Mouse (Mus musculus) intestine, postnatal 0 days (tissue): ENCODE data around the gene Mcrip2. TPM values are rescaled to one million over a fixed set of nuclear protein-coding genes. Genes with fewer than 3 reads are reported as not detected.

Experiments
- ATAC-seq: fragments of 200-750 bp; cut with Nextera tagmentation; 2 replicates; pipeline ENCODE4 v1.8.0; 2017; ENCODE audit warnings: mild to moderate bottlenecking, moderate TSS enrichment, moderate library complexity
- H3K27ac ChIP-seq: fragments of 300-500 bp; sonication (generic); 2 replicates; pipeline ENCODE4 v1.5.1; 2014; ENCODE audit warnings: mild to moderate bottlenecking, low read depth, low read length, moderate library complexity
- H3K27me3 ChIP-seq: fragments of 300-500 bp; sonication (generic); replicated peaks from 2 replicates; pipeline ENCODE4 v1.6.1; 2014; ENCODE audit warnings: low read length, mixed read lengths; ENCODE audit not compliant: control insufficient read depth, insufficient read depth
- H3K36me3 ChIP-seq: fragments of 300-500 bp; sonication (generic); 2 replicates; pipeline ENCODE4 v1.6.1; 2014; ENCODE audit warnings: mild to moderate bottlenecking, moderate library complexity; ENCODE audit not compliant: control insufficient read depth, insufficient read depth
- H3K4me1 ChIP-seq: fragments of 300-500 bp; sonication (generic); replicated peaks from 2 replicates; pipeline ENCODE4 v1.6.1; 2014; ENCODE audit warnings: antibody characterized with exemption, low read length, mixed read lengths; ENCODE audit not compliant: control insufficient read depth, insufficient read depth
- H3K4me2 ChIP-seq: fragments of 300-500 bp; sonication (generic); replicated peaks from 2 replicates; pipeline ENCODE4 v1.6.1; 2014; ENCODE audit warnings: low read depth, mild to moderate bottlenecking, moderate library complexity
- H3K4me3 ChIP-seq: fragments of 300-500 bp; sonication (generic); 2 replicates; pipeline ENCODE4 v1.5.1; 2014; ENCODE audit warnings: low read depth, low read length
- H3K9ac ChIP-seq: fragments of 300-500 bp; sonication (generic); 2 replicates; pipeline ENCODE4 v1.6.1; 2014; ENCODE audit warnings: mild to moderate bottlenecking, low read depth, low read length
- H3K9me3 ChIP-seq: fragments of 300-500 bp; sonication (generic); 2 replicates; pipeline ENCODE4 v1.6.1; 2016; ENCODE audit warnings: mixed run types; ENCODE audit not compliant: control insufficient read depth
- CTCF ChIP-seq: sonication (generic); IDR thresholded peaks from 2 replicates; pipeline ENCODE4 v1.5.1; 2016; ENCODE audit warnings: low read depth, mild to moderate bottlenecking, control low read depth, antibody characterized with exemption, moderate library complexity
- WGBS: fragments of 180-500 bp; shearing (Covaris S2); extraction: QIAGEN DNeasy Blood & Tissue Kit; methylation state at CpG from one replicate; pipeline ENCODE4 v1.1.7; 2014; 5-methylcytosine and 5-hydroxymethylcytosine counted together
- polyA plus RNA-seq: library from polyadenylated mRNA; unstranded; fragments of >200 nt; fragmentation: Nextera tagmentation; extraction: Ambion mirVana; gene quantifications from 2 replicates; pipeline ENCODE4 v1.2.1, GENCODE M21; 2015

Mcrip2 gene
- polyA plus RNA-seq, 1 experiment from 2014 or later = 51.0 TPM

DNA sequence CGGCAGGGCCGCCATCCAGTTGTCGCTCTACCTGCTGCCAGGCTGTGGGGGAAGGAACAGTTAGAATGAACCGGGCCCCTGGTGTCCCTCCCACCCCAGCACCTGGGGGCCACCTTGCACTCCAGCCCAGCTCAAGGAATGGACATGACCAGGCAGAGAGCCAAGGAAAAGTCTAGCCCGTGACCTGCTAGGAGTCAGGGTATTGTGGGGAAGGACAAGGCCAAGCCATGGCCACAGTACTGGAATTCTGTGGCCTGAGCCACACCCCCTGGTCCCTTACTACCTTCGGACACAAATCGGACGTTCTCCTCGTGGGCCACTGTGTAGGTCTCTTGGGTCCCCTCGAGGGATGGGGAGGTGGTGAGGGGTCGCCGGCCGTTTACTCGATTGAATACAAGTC is 4.3 kb downstream of the Mcrip2 start:
- no peak for ATAC-seq
- no peak for TF ChIP-seq CTCF
- no peaks in the 10 kb centered on the region for H3K36me3 ChIP-seq

DNA sequence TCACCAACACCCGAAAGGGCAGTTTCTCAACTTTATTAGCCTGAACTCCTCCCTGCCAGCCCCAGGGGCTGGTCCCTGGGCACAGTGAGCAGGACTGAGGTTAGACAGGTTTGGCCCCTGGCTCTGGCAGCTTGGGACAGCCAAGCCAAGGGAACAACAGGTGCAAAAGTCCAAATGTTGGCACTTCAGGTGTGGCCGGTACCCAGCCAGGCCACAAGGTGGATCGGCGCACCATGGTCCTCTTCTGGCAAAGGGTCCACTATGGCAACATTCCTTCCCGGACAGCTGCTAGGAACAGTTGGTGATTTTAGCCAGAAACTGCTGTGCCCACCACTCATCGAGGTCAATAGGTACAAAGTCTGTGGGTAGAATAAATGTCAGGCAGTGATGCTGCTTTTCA is 4.9 kb downstream of the Mcrip2 start:
- WGBS = 68% methylated on average over 6 of the region's 6 CpGs

More for the DNA sequence above, 4.3 kb downstream of the Mcrip2 start:
- no peaks in the 10 kb centered on the region for H3K9me3 ChIP-seq
- no peak overlapping the region for H3K4me3 ChIP-seq
- WGBS = 92% methylated on average over 14 of the region's 14 CpGs
- 0 out of 2 replicates have a peak, but pooled peaks cover 8% of the 10 kb centered on the region for H3K4me1 ChIP-seq
- H3K4me2 ChIP-seq = no peak overlapping the region
- no peaks in the 10 kb centered on the region for H3K27me3 ChIP-seq
- H3K27ac ChIP-seq = no peak overlapping the region
- H3K9ac ChIP-seq = no peak overlapping the region

DNA sequence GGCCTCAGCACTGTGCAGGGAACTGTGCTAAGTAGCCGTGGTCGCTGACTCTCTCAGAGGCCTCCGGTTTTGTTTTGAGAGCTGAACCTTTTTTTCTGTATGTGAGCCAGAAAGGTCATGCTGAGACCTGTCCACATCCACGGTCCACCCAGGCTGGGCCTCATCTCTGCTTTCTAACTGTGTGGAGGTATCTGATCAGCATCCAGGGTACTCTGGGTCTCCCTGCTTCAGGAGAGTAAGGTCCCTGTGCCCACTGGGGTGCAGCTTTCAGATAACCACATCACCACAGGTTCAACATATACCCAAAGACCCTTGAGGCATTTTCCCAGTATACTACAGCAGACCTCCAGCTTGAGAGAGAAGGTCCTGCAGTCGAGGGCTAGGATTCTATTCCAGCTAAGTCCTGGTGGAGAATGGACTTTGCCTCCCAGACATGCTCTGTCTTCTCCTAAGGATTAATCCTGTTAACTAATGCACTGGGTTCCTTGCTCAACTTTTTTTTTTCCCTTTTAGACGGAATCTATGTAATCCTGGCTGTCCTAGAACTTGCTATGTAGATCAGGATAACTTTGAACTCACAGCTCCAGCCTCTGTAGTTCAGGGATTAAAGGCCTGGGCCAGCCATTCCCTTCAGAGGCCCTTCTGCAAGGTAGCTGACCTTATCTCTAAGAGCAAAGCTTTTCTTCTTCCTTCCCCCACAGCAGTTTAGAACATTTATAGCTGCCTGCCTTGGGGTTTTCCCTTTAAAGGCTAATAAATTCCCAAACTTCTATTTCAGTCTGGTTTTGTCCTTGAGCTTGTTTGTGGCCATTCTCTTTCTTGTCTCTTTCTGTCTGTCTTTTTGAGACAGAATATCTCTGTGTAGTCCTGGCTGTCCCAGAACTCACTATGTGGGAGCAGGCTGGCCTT is 6.6 kb downstream of the Mcrip2 start:
- H3K4me3 ChIP-seq = peak overlapping the region; percentile 57
- H3K9me3 ChIP-seq = no peaks in the 10 kb centered on the region
- WGBS = 4% methylated on average over 6 of the region's 6 CpGs
- peak overlapping the region; percentile 93 for H3K4me2 ChIP-seq
- no peak for TF ChIP-seq CTCF
- ATAC-seq = no peak
- peak overlapping the region; percentile 46; the same call in 1 of the 2 replicates for H3K27ac ChIP-seq
- H3K4me1 ChIP-seq = 0 out of 2 replicates have a peak, but pooled peaks cover 8% of the 10 kb centered on the region
- H3K27me3 ChIP-seq = no peaks in the 10 kb centered on the region
- H3K36me3 ChIP-seq = no peaks in the 10 kb centered on the region
- peak overlapping the region; percentile 47 for H3K9ac ChIP-seq

More for the DNA sequence above, 4.9 kb downstream of the Mcrip2 start:
- Histone ChIP-seq H3K4me2 (no peak overlapping the region), H3K9ac (no peak overlapping the region), H3K27ac (no peak overlapping the region), H3K9me3 (no peaks in the 10 kb centered on the region), H3K4me1 (0 out of 2 replicates have a peak, but pooled peaks cover 8% of the 10 kb centered on the region), H3K36me3 (no peaks in the 10 kb centered on the region), H3K27me3 (no peaks in the 10 kb centered on the region), H3K4me3 (no peak overlapping the region)
- ATAC-seq = no peak
- TF ChIP-seq CTCF = peak; percentile 40

DNA sequence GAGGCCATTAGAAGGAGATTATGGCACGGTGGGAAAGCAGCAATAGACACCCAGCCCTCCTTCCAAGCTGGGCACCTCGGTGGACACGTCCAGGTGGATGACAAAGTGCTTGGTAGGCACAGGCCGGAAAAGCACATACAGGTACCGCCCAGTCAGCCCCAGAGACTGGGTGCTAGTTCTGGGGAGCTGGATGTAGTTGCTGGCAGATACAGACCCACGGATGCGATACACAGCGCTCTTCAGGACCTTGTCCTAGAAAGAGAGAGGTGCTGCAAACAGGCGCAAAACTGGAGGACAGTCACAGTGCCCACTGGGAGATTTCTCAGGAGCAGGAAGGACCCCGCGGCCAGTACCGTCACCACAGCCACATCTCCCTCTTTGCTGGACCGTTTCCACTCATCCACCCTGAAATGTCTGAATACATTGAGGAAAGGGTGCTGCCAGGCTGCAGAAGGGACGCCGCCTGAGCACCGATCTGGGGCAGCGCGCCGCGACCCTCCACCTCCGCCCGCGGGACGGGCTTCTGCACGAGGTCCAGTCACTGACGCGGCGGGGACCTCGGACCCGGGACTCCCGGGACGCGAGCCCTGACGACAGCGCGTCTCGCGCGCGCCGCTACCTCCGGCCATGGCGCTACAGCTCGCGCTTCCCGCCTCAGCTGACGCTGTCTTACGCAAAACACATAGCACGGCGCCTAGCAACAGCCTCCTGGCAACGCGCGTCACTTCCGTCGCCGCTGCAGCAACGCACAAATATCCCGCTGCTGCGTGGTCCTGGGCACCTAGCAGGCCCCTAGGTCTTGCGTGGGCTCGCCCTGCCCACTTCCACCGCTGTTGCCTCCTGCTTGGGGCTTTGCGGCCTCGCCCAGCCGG is 7.5 kb downstream of the Mcrip2 start, which contains the start of gene Wdr90:
TSS of gene Wdr90 (minus strand) at position 670 of the 872 bp plus-strand sequence.
- 3% methylated on average over 65 of the region's 65 CpGs for WGBS
- H3K9ac ChIP-seq = peak within 1 kb of the TSS; percentile 47
- no peaks in the 10 kb centered on the region for H3K27me3 ChIP-seq
- peak; percentile 63 for TF ChIP-seq CTCF
- no peaks in the 10 kb centered on the region for H3K9me3 ChIP-seq
- H3K27ac ChIP-seq = peak within 1 kb of the TSS; percentile 46; the same call in 1 of the 2 replicates
- peak; percentile 81 for ATAC-seq
- peak within 1 kb of the TSS; percentile 93 for H3K4me2 ChIP-seq
- H3K4me1 ChIP-seq = 0 out of 2 replicates have a peak, but pooled peaks cover 8% of the 10 kb centered on the region
- H3K36me3 ChIP-seq = no peaks in the 10 kb centered on the region
- H3K4me3 ChIP-seq = peak within 1 kb of the TSS; percentile 57

DNA sequence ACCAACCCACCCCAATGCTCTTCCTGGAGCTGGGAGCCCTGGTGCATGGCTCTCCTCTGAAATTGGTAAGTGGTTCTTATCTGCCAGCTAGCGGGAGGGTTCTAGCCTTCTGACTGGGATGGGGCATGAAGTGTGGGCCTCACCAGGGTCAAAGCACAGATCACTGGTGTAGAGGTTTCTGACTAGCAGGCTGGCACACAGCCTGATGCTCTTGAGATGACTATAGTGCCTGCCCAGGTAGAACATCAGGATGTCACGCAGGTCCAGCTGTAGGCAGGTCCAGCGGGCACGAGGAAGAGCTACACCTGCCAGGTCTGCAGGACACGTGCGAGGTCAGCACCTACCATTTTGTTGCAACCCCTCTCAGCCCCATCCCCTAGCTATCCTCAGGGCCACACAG is 8.3 kb downstream of the Mcrip2 start:
- no peak for ATAC-seq
- Histone ChIP-seq H3K9ac (no peak overlapping the region), H3K4me2 (peak overlapping the region; percentile 93; the same call in 1 of the 2 replicates), H3K27me3 (no peaks in the 10 kb centered on the region), H3K4me3 (no peak overlapping the region), H3K4me1 (0 out of 2 replicates have a peak, but pooled peaks cover 7% of the 10 kb centered on the region), H3K9me3 (no peaks in the 10 kb centered on the region), H3K36me3 (no peaks in the 10 kb centered on the region), H3K27ac (no peak overlapping the region)
- 86% methylated on average over 6 of the region's 6 CpGs for WGBS
- TF ChIP-seq CTCF = no peak
